Mouse (Mus musculus) heart, adult 9 months (tissue): Measurements from ENCODE around the gene Polr2c.

Source experiments
- DNase-seq, 2 experiments: peaks; one replicate each; pipeline ENCODE4 v3.0.0; 2022; ENCODE audit warnings: low spot score in 2 of 2

Polr2c gene

DNA sequence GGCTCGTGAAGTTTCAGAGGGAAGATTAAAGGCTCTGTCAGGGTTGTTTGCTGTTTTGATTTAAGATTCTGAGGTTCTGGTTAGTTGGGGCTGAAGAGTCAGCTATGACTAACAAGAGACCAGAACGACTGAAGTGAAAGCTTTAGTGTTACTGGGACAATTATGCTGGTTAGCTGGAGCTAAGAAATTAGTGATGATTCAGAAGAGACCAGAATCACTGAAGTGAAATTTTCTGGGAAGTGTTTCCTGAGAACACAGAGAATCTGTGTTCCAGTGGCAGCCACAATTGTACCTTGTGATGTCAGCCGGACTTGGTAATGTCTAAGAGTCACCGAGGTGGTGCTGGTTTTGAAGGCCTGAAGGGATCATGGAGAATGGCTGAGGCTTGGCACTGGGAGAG is 23.5 kb downstream of the Polr2c start:
- no peak for DNase-seq

DNA sequence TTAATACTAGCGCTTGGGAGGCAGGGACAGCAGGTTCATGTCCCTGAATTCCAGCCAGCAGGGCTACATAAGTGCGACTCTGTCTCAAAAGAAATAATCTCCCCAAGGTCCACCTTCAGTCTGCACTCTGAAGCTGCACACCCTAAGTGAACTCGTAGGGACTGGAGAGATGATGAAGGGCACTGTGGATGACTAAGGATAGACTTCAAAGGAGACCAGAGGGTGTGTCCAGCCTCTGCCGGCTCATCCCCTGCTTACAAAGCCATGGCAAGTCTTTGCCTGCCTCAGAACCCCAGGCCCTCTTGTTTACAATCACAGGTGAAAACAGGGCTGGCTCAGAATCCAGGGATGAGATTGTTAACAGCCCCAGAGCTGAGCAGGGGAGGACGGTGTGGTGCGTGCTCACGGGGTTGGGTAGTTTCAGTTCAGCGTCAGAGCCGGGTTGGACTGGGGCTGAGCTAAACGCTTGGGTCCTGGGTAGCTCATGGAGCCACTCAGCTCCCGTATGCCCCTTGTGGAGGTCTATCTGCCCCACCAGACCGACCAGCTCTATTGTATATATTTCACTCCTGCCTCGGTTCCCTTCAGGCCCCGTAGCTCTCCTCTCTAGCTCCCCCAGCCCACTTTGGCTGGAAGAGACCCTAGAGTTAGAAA is 31.3 kb downstream of the Polr2c start:
- no peak for DNase-seq

DNA sequence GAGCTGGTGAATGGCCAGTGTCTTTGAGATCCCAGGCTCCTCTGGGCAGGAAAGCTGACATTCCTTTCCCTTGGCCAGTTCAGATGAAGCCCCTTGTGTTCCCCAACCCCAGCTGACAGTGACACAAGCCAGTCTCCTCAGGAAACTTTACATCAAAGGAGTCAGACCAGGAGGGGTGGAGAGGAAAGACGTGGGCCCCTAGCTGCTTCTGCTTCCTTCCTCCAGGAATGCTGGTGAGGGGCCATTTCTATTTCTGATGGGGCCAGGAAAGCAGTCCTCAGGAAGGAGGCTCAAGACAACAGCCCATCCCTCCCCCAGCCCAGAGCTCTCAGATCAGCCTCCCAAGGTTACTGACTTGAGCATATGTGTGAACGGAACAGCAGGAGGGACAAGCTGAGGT is 35.7 kb downstream of the Polr2c start:
- DNase-seq: no peak

DNA sequence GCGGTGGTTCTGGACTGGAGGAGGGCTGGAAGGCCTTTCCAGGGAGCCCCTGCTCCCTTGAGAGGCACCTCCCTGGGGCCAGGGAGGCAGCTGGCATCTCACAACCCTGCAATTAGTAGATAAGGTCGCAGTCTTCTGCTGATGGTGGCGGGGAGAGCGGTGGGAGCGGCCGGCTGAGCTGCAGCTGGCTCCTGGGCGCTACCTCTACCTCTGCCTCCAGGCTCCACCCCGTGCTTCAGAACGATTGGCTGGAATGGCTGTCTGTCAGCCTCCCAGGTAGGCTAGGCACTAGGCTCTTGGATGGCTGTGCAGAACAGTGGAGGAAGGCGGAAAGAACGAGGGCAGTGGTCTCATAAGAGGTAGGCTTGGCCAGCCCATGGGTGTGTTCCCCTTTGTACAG is 42.0 kb downstream of the Polr2c start:
- no peak for DNase-seq

DNA sequence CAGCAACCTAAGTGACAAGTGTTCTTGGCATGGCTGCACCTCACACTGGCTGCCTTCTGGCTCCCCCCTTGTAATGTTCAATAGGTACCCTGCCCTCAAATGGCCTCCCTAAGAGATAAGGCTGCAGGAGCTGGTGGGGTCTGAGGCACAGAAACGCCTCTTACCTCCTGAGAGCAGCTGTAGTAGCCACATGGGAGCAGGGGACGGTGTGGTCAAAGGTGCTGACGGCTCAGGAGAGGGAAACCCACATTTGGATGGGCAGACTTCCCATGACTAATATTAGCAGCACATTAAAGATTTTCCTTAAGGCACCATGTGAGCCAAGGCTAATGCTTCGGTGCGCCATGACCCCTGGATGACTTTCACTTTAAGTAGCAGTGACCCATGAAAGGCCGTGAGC is 43.4 kb downstream of the Polr2c start:
- DNase-seq: peak in 1 of 2 experiments; percentile 40

DNA sequence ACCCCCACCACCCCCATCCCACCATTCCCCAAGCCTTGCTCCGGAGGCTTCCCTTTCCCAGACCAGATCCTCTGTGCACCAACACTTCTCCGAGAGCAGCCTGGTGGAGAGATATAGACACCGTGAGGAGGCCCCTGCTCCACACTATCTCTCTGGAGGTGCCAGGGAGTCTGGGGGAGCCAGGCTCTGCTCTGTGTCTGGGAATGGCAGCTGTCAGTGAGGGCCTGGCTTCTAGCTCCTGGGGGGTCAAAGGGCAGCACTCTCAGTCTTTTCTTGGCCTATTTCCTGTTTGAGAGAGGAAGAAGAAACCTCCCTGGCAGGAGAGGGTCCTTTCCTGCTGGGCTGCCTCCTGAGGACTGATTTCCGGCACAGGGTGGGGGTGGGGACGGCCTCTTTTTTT is 43.8 kb downstream of the Polr2c start:
- no peak for DNase-seq

DNA sequence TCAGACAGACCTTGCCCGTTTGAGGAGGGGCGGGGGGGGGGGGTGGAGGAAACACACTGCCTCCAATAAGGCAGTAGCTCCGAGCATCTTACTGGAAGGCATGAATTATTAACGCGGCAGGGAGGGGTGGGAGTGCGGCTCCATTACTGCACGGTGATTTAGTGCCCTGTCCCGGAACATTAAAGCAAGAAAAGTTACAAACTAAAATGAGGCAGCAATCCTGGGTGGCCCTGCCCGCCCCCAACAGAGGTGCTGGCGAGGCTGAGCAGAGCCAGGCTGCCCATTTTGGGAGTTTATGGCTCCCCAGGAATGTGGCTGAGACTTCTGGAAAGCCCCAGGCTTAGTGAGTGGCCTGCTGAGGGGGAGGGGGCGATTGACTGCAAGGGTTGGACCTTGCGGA is 46.5 kb downstream of the Polr2c start:
- no peak for DNase-seq

DNA sequence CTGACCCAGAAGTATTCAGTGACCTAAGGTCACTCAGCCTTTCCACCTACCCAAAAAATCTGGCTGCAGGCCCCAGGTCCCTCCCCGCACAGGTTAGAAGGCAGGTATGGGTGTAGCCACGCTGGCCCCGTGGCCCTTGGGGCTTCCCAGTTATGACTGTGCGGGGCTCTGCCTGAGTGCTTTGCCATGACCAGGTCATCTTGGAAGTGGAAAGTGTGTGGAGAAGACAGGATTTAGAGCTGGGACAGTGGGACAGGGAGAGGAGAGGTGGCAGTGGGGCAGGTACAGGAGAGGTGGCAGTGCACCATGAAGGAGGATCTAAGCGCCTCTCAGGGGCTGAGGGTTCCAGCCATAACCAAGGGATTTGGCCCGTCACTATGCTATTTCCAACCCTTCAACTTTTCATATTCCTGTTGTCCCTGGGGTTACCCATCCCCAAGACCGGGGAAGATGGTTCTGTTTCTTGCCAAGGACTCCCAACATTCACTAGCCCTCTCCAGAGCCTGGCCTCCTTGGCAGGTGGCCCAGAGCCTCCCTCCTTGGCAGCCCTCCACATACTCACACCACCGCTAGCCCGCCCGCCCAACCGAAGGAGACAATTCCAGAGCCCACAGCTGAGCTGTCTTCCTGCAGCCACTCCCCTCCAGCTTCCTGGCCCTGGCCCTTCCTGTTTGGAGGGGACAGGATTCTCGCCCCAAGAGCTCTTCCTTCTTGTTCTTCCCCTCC is 47.4 kb downstream of the Polr2c start:
- DNase-seq: peak; percentile 89 to 91

DNA sequence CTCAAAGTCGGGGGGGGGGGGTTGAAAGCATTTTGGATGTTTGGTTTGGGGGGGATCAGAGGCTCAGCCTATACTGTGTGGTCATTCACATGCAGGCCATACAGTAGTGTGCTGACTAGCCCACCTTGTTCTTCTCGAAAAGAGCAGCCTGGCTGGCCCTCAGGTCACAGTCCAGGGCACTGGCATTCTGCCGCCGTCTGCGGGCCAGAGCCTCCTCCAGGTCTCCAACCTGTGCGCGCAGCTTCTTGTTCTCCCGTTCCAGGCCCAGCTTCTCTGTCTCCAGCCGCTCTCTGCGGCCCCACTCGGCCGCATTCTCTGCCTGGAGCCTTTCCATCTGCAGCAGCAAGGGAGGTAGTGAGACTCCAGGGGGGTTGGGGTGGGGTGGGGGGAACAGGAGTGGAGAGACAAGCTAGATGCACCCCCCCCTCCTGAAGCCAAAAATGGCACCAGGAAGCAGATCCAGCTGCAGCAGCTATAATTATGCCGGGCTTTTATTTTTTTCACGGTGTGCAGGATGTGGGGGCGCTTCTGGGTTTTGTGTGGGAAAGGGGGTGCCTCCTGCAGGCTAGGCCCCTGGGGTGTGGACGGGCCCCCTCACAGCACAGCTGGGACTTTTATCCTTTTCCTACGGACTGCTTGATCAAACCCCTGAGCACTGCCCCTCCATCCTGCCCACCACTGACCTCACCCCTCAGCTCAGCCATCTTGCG is 50.5 kb downstream of the Polr2c start:
- DNase-seq: peak; percentile 46 to 71

DNA sequence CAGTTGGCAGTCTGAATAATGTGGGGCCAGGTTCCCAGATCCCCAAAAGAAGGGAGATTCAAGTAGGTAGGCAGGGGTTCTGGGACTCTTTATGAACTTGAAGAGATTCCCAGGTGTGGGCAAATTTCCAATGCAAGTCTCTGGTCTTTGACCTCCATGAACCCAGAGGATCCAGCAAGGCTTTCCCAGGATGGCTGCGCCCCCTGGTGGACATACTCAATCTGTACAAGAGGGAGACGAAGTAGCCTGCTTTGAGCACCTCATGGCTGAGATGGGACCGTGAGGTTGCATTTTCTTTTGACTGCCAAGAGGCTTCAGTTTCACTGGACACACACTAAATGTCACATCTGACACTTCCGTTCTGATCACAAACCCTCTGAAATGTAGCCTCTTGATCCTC is 51.6 kb downstream of the Polr2c start:
- DNase-seq: peak; percentile 68 to 83

DNA sequence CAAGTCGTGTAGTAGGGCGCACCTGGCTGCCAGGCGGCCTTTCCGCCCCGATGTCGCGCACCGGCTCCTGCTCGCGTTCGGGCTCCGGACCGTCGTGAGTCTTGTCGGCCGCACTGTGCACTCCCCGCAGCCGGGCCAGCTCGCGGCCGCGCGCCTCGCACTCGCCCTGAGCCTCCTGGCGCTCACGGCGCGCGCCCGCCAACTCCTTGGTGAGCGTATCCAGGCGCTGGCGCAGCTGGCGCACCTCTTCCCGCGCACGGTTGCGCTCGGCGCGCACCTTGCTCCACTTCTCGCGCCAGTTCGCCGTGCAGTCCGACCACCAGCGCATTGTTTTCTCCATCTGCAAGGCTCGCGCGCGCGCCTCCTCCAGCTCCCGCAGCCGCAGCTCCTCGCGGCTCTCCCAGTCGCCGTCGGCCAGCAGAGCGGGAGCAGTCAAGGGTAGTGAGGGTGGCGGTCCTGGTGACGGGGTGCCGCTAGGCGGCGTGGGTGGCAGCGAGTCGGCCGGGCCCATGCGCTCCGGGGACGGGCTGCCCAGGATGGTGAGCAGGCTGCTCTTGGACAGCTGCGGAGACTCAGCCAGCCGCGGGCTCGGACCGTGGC is 55.9 kb downstream of the Polr2c start:
- peak in 1 of 2 experiments; percentile 17 for DNase-seq

DNA sequence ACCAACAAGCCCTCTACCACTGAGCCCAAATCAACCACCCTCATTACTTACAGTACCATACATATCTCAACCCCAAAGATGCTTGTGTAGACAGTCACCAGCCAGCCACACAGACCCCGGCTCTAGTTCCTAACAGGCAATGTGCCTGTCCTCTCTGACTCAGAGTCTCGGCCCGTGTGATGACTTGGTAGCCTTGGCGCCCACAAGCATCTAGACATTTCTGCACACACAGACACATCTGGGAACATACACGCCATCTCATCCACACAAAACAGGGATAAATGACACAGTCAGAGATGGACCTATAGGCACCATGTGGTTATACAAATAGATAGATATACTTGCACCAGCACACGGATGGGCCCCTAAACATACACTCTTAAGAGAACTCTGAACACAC is 57.0 kb downstream of the Polr2c start:
- no peak for DNase-seq

DNA sequence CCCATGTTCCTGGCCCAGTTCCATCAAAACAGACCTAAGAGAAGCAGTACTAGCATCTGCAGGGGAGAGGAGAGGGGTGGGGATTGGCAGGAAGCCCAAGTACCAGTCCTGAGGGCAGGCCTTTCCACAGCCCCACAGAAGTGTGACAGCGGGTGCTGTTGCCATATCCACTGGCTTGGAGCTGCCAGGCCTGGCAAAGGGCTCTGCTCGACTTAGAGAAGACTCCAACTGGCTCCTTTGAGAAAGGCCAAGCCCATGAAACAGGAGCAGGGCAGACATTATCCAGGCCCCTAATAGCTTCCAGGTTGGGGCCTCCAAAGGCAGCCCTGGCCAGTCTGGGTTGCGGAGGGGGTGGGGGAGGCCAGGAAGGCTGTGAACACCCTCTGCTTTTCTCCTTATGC is 57.5 kb downstream of the Polr2c start:
- peak in 1 of 2 experiments; percentile 10 for DNase-seq

DNA sequence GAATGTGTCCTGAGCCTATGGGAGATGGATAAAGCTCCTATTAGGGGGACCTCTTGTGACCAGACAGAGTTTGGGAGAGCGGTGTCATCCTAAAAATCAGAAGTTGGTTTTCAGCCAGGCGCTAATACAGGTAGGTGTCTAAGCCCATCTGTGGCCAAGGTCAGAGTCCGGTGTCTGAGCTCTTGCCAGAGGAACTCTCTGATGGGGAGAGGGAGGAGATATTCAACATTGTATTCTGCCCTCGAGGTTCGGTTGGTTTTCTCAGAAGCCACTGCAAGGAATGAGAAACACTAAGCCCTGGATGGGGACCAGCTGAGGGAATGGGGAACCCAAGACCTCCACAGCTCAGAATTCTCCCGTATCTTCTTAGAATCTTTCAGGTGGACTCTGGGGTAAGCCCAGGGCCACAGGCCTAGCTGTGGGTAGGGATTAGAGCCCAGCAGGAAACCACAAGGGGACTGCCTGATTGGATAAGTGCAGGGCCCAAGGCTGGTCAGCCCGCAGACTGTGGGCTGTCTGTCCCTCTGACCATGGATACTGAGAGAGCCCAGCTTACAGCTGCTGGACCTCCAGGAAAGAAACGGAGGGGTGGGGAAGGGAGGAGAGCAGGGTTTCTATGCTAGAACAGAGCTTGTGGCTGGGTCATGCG is 59.2 kb downstream of the Polr2c start:
- no peak for DNase-seq

DNA sequence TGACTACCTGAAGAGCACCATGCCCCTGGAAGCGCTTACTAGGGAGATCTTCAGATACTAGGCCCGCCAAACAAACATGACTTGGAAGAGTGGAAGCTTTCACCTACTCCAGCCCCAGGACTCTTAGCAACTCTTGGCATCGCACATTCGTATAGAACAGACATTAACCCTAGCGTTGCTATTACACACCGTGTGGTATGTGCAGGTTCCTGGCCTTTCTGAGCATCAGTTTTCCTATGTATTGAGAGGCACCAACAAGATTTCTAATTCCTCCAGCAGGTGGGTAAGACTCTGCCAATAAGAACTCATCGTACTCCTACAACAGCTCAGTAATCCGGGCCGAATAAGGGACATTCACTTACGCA is 59.7 kb downstream of the Polr2c start:
- DNase-seq: no peak

DNA sequence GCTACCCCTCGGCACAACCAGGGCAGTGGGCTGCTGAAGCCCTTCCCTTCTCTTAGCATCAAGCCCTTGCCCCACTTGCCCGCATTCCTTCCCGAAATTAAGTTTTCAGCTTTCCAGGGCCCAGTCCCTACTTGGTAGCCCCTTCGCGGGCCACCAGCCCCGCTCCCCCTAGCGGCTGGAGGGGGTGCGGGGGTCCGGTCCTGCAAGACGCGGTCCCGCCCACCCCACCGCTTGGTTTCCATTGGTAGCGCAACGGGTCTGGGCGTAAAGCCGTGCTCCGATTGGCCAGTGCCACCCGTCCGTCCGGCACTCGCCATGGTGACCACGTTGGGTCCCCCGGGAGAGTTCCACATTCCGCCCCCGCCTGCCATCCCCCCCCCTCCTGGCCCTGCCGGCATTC is 60.1 kb downstream of the Polr2c start:
- DNase-seq: peak; percentile 97

DNA sequence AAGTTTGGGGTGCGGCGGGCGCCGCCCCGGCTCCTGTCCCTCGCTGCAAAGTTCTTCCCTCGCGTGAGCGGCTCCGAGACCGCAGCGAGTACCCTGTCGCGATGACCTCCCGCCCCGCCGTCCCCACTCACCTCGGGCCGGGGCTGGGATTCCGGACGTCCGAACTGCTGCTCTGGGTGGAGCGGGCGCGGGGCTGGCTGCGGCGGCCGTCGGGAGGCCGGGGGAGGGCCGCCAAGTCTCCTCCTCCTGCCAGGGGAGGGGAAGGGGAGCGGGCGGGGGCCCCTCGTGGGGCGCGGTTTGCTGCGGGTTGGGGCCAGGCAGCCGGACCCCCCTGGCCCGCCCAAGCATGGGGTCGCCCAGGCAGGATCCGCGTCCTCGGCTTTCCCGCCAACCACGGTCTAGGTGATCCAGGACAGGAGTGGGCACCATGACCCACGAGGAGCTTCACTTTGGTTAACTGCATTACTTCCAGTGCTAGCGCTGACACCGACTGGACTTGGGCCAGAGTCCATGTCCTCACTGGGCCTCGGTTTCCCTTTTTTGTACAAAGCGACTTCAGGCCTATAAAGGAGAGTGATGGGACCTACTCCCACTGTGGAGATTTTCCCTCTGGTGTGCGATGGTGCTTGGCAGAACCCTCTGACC is 60.7 kb downstream of the Polr2c start, which contains the start of gene Ccdc102a:
Ccdc102a (minus strand) TSS at position 248 of the 645 bp plus-strand sequence.
- peak in 1 of 2 experiments; percentile 72 for DNase-seq

DNA sequence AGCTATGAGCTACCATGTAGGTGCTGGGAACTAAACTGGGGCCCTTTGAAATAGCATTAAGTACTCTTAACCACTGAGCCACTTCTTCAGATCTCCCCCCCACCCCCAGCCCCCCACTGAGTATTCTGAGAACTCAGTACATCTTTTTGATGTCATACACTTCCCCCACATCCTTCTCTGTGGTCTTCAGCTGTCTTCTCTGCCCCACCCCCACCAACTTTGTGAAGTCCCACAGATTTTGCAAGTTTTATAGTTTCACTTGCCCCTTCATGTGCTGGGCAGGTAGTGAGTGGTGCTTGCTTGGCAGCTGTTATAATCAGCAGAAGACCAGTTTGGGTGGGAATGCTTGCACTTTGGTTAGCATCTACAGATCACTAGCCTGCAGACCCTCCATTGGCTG is 62.0 kb downstream of the Polr2c start:
- DNase-seq: no peak

DNA sequence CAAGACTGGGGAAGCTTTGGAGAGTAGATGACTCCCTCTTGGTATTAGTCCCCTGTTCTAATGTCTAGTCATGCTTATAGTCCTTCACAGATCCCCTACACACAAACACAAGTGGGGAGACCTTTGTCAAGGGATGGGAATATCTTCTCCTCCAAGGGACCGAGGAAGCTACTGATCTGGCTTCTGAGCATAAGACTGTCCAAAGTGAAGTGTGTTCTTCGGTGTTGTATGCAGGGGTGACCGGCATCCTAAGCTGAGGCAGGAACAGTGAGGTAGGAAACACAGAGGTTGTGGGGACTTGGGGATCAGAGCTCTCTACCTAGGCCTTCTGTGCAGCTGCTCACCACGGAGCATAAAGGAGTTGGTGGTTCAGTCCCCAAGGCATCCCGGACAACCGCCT is 64.9 kb downstream of the Polr2c start:
- DNase-seq: no peak

DNA sequence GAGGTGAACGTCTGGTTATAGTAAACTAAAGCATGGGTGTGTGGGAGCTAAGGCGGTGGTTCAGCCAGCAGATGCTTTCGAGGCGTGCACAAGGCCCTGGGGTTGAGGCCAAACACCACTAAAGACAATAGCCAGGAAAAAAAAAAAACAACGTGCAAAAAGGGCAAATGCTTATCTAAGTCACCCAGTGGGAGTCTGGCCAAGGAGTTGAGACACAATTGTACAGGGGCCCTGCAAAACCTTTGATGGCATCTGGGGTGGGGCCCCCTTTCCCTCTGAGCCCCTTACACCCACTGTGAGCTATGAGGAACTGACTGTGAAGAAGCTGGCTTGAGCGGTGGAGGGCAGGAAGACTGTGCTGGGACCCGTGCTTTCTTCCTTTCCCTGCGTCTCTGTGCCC is 65.4 kb downstream of the Polr2c start:
- peak; percentile 35 to 59 for DNase-seq
